ENCODE assay signal across 9 mouse cellular contexts in the genomic region with DNA sequence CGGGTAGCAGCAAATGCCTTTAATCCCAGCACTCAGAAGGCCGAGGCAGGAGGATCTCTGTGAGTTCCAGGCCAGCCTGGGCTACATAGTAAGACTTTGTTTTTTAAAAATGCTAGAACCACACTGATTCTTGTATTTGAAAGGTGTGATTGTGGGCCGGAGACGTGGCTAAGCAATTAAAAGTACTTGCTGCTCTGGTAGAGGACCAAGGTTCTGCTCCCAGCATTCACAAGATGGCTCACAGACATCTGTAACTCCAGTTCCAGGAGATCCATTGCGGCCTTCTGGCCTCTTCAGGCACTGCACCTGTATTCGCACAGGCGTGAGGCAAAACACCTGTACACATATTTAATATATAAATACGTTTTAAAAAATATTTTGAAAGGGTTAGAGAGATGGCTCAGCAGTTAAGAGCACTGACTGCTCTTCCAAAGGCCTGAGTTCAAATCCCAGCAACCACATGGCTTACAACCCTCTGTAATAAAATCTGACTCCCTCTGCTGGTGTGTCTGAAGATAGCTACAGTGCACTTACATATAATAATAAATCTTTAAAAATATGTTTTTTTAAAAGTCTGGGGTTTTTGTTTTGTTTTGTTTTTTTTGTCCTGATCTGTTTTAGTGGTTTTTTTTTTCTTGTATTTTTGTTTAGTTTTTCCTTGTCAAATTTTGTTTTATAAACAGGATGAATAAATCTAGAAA. TPM values are rescaled to one million over a fixed set of nuclear protein-coding genes. Genes with fewer than 3 reads are reported as not detected.
DNase-seq lines count a peak whose midpoint lies in the region; ATAC-seq and TF ChIP-seq lines count a peak whose summit lies in the region.
"Had no signal": no experiment of that assay in that cellular context is flagged by ENCODE, and none has a peak within 500 bp of the region (broad histone marks: within the 10 kb centered on the region; RNA-seq: fewer than 3 reads in every experiment).

No protein-coding gene starts in this region.

- POLR2A ChIA-PET in Patski (lab: Charles Lee) = interaction anchor here (0.9 to 1.9 kb wide), 2 partner anchors 8 to 37 kb away, joined by 3 to 5 read pairs; a partner anchor contains a TSS

- no peaks in the 10 kb centered on the region for H3K36me3 ChIP-seq in lung, embryonic 14.5 days (ENCODE audit: insufficient read depth)
- no peaks in the 10 kb centered on the region for H3K36me3 ChIP-seq in heart, embryonic 16.5 days (ENCODE audit: control insufficient read depth, insufficient read depth)
- peaks cover 3% of the 10 kb centered on the region; the same call in 1 of the 2 replicates for H3K36me3 ChIP-seq in small intestine, adult 2 months (ENCODE audit: control insufficient read depth, insufficient read depth, low read length)
- H3K36me3 ChIP-seq: forebrain, embryonic 12.5 days had no signal

- no peaks in the 10 kb centered on the region for H3K4me1 ChIP-seq in lung, embryonic 14.5 days (ENCODE audit: insufficient read depth)
- peaks cover 4% of the 10 kb centered on the region; the same call in 1 of the 2 replicates for H3K4me1 ChIP-seq in heart, embryonic 16.5 days (ENCODE audit: control insufficient read depth, insufficient read depth, low read length)
- peaks cover 8% of the 10 kb centered on the region; the same call in 1 of the 2 replicates for H3K4me1 ChIP-seq in small intestine, adult 2 months (ENCODE audit: control insufficient read depth, insufficient read depth, insufficient read length, low read length)

- no peak for DNase-seq in lung, embryonic 14.5 days
- DNase-seq in lung, postnatal 25 days (ENCODE audit: low spot score) = no peak
- no peak for DNase-seq in Patski (ENCODE audit: low read depth, low spot score)
- DNase-seq in layer of hippocampus, postnatal 14 days (ENCODE audit: low spot score in 2 of 2) = no peak
- DNase-seq in layer of hippocampus, adult 18-20 months (ENCODE audit: low spot score in 2 of 2) = no peak
- DNase-seq in urinary bladder, postnatal 14 days (ENCODE audit: low spot score) = no peak

- H3K27me3 ChIP-seq in lung, embryonic 14.5 days (ENCODE audit: insufficient read depth, low read length) = no peaks in the 10 kb centered on the region
- H3K27me3 ChIP-seq in Patski = no peaks in the 10 kb centered on the region
- no peaks in the 10 kb centered on the region for H3K27me3 ChIP-seq in heart, embryonic 16.5 days (ENCODE audit: control insufficient read depth, insufficient read depth, low read length)
- H3K27me3 ChIP-seq in small intestine, adult 2 months (ENCODE audit: control insufficient read depth, insufficient read depth, low read length) = no peaks in the 10 kb centered on the region
- H3K27me3 ChIP-seq: forebrain, embryonic 12.5 days had no signal

- 90% methylated on average over 8 of the region's 8 CpGs for WGBS in lung, embryonic 14.5 days
- 88% methylated on average over 8 of the region's 8 CpGs for WGBS in heart, embryonic 16.5 days
- WGBS in small intestine, adult 2 months = 82% methylated on average over 8 of the region's 8 CpGs

- H3K9me3 ChIP-seq in lung, embryonic 14.5 days (ENCODE audit: low read depth, low read length) = no peaks in the 10 kb centered on the region
- H3K9me3 ChIP-seq in heart, embryonic 16.5 days (replicated peaks; ENCODE audit: control insufficient read depth, low read length) = no peaks in the 10 kb centered on the region
- H3K9me3 ChIP-seq: forebrain, embryonic 12.5 days had no signal

- no peak overlapping the region for H3K27ac ChIP-seq in lung, embryonic 14.5 days (ENCODE audit: low read depth)
- peak overlapping the region; percentile 29; the same call in 1 of the 2 replicates for H3K27ac ChIP-seq in heart, embryonic 16.5 days (ENCODE audit: low read length)
- H3K27ac ChIP-seq in small intestine, adult 2 months (ENCODE audit: insufficient read depth, low read depth, low read length) = peak overlapping the region; percentile 94
- H3K27ac ChIP-seq: forebrain, embryonic 12.5 days had no signal

- peak overlapping the region; percentile 85 for H3K4me2 ChIP-seq in lung, embryonic 14.5 days
- peak overlapping the region; percentile 84 for H3K4me2 ChIP-seq in heart, embryonic 16.5 days (ENCODE audit: low read depth, low read length)

- no peak for TF ChIP-seq POLR2A in small intestine, adult 2 months (IDR thresholded peaks at IDR 0.05; ENCODE audit: low read depth, low read length)

- H3K9ac ChIP-seq in lung, embryonic 14.5 days = no peak overlapping the region
- H3K9ac ChIP-seq in heart, embryonic 16.5 days (ENCODE audit: low read length) = no peak overlapping the region

- ATAC-seq in lung, embryonic 14.5 days (ENCODE audit: insufficient read depth) = no peak
- ATAC-seq in Patski = no peak
- ATAC-seq in heart, embryonic 16.5 days (replicated peaks; ENCODE audit: extremely low read depth, insufficient read depth, low FRiP score) = no peak

- in situ Hi-C loops in Patski (cut with MboI; ENCODE audit: low pct_unique_long_range_greater_than_20kb) = no loop called here

- H3K4me3 ChIP-seq in lung, embryonic 14.5 days (ENCODE audit: low read depth, low read length) = no peak overlapping the region
- peak overlapping the region; percentile 70; the same call in 1 of the 2 replicates for H3K4me3 ChIP-seq in heart, embryonic 16.5 days (ENCODE audit: low read length)
- peak overlapping the region; percentile 23; the same call in 1 of the 2 replicates for H3K4me3 ChIP-seq in small intestine, adult 2 months (ENCODE audit: low read depth, low read length)

- CTCF ChIA-PET in Patski (lab: Charles Lee) = interaction anchor here (1.0 to 1.1 kb wide), 2 partner anchors 16 to 19 kb away, joined by 3 read pairs; no protein-coding TSS in a partner anchor

- 0 out of 2 replicates have a peak, but pooled peaks have one; percentile 21 for TF ChIP-seq CTCF in lung, embryonic 14.5 days (IDR thresholded peaks at IDR 0.05; ENCODE audit: low read depth)
- peak; percentile 41 for TF ChIP-seq CTCF in Patski (IDR thresholded peaks at IDR 0.05)
- TF ChIP-seq CTCF in small intestine, adult 2 months (IDR thresholded peaks at IDR 0.05; ENCODE audit: extremely low read depth, insufficient read length, insufficient replicate concordance, low read depth, low read length) = 0 out of 2 replicates have a peak, but pooled peaks have one; percentile 17

RNA-seq across cellular contexts. Expression of a gene that starts 0.7 kb away (rescaled TPM):
- 5.6 and 7.9 TPM in 2 replicates for polyA plus RNA-seq in lung, embryonic 14.5 days (2014; fragmentation: Nextera tagmentation; extraction: Ambion mirVana)
- 12.9 TPM for polyA plus RNA-seq in Patski (2021)
- 7.3 and 10.0 TPM in 2 replicates for polyA plus RNA-seq in heart, embryonic 16.5 days (2015; fragmentation: Nextera tagmentation; extraction: Ambion mirVana)
- polyA plus RNA-seq in small intestine, adult 2 months (2012; rRNA removed) = 6.1 and 13.7 TPM in 2 replicates
- 1 to 10 TPM; 3.7 to 4.2 TPM for total RNA-seq in layer of hippocampus, postnatal 14 days (2021)
- 1 to 10 TPM; 1.4 to 1.6 TPM for total RNA-seq in layer of hippocampus, adult 18-20 months (2021)

RNA-seq across cellular contexts. Expression of a gene that starts 36.8 kb away (rescaled TPM):
- polyA plus RNA-seq in lung, embryonic 14.5 days (2014; fragmentation: Nextera tagmentation; extraction: Ambion mirVana) = 36.2 and 37.3 TPM in 2 replicates
- polyA plus RNA-seq in Patski (2021) = 37.1 TPM
- 27.9 and 29.7 TPM in 2 replicates for polyA plus RNA-seq in heart, embryonic 16.5 days (2015; fragmentation: Nextera tagmentation; extraction: Ambion mirVana)
- 3.5 and 5.4 TPM in 2 replicates for polyA plus RNA-seq in small intestine, adult 2 months (2012; rRNA removed)
- 10 to 100 TPM; 34.9 to 35.4 TPM for total RNA-seq in layer of hippocampus, postnatal 14 days (2021)
- 10 to 100 TPM; 33.9 to 38.2 TPM for total RNA-seq in layer of hippocampus, adult 18-20 months (2021)
